Mouse (Mus musculus) bone marrow, adult 2 months (tissue): ENCODE measurements at regions not wholly inside any gene's neighbourhood (a gene's known extent, or its start where the extent isn't known, plus 50 kb on each side); places are given as distances from the start of the nearest gene placed in this dataset.

Source experiments
- CTCF ChIP-seq: fragments of 200-500 bp; IDR thresholded peaks from 2 replicates; pipeline ENCODE4 v1.5.1; 2011; ENCODE audit warnings: low read length, control low read depth; ENCODE audit not compliant: control insufficient read depth, insufficient read depth
- POLR2A ChIP-seq: fragments of 200-500 bp; IDR thresholded peaks from 2 replicates; pipeline ENCODE4 v1.6.1; 2011; ENCODE audit warnings: low read depth, mild to moderate bottlenecking, control low read depth, low read length, borderline replicate concordance; ENCODE audit not compliant: control insufficient read depth

DNA sequence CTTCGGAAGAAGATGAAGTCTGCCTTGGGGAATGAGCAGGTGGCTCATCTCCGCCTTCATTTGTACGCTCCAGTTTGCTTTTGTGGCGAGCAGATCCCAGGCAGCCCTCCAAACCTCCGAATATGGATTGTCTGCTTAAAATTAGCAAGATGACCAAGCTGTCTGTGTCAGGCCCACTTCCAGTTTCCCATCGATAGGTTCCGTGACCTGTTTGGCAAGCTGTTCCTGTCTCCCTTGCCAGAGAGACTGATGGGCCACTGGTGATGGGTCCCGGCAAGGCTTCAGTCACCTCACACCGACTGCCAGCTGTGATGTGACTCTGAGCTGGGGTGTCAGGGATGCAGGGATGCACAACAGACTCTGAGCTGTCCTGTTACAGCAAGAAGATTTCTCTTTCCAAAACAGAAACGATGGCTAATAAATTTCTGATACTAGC, 96.4 kb downstream of the Enc1 start:
- no peak for TF ChIP-seq CTCF
- no peak for TF ChIP-seq POLR2A
